Mouse (Mus musculus) large intestine, adult 2 months (tissue): ENCODE measurements around the gene Ttc7b. TPM values are rescaled to one million over a fixed set of nuclear protein-coding genes. Genes with fewer than 3 reads are reported as not detected.

Experiments used
- DNase-seq: peaks from one replicate; pipeline ENCODE4 v3.0.0-alpha.2; 2012; ENCODE audit warnings: low read depth, low spot score
- WGBS: fragments of 180-500 bp; shearing (Covaris S2); methylation state at CpG from one replicate; pipeline ENCODE4 v1.1.7; 2018; 5-methylcytosine and 5-hydroxymethylcytosine counted together
- polyA plus RNA-seq: library from polyadenylated mRNA; depleted of rRNA; stranded (reverse); fragments of >200 nt; gene quantifications from 2 replicates; pipeline ENCODE4 v1.2.3, GENCODE M21; 2012

Gene Ttc7b
- polyA plus RNA-seq, 1 experiment, result 9.9 TPM

DNA sequence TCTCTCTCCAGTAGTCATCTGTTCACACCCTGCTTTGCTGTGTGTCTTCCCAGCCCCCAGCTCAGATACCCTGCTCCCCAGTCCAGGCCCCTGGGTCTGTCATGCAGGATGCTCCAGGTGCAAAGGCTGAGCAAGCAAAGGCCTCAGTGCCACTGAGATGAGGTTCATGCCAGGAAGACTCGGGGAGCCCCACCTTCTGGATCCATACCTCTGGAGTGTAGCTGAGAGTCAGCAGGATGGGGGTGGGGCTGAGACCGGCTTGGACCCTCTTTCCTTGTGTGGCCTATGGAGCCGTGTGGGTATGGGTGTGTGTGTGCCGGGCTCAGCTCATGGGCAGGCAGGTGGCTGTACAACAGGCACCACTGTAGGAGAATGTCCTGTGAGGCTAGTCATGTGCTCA lies 222.7 kb downstream of the Ttc7b start:
- DNase-seq, result no peak
- WGBS, result 68% methylated on average over 4 of the region's 4 CpGs

DNA sequence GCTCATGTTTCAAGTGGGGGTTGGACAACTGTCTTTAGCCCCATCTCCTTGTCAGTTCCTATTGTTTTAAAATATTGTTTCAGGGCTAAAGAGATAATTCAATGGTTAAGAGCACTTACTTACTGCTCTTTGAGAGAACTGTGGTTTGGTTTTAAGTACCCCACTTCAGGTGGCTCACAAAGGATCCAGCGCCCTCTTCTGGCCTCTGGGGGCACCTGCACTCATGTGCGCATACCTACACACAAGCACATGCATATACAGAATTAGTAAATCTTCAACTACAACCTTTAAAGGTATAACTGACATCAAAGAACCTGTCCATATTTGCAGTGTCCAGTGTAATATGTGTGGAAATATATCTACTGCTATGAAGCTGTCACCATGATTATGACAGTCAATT lies 226.2 kb downstream of the Ttc7b start:
- no peak for DNase-seq
- WGBS, result 86% methylated on average over 2 of the region's 2 CpGs

DNA sequence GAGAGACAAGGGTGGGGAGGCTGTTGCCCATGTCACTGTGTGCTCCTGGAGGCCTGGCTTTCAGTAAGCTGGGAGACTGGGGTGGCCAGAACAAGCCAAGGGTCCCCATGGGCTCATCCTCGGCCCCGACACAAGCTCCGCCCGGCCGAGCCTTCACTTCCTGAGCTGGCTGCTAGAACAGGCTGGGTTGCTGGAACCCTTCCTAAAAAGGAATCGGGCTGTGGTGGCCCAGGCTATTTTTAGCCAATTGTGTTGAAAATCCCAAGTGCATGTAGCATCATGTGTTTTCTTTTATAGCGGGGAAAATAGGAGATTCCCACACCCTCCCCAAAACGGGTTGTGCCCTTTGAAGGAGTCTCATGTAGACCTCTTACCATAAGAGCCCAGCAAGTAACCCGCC lies 226.7 kb downstream of the Ttc7b start:
- DNase-seq, result no peak

DNA sequence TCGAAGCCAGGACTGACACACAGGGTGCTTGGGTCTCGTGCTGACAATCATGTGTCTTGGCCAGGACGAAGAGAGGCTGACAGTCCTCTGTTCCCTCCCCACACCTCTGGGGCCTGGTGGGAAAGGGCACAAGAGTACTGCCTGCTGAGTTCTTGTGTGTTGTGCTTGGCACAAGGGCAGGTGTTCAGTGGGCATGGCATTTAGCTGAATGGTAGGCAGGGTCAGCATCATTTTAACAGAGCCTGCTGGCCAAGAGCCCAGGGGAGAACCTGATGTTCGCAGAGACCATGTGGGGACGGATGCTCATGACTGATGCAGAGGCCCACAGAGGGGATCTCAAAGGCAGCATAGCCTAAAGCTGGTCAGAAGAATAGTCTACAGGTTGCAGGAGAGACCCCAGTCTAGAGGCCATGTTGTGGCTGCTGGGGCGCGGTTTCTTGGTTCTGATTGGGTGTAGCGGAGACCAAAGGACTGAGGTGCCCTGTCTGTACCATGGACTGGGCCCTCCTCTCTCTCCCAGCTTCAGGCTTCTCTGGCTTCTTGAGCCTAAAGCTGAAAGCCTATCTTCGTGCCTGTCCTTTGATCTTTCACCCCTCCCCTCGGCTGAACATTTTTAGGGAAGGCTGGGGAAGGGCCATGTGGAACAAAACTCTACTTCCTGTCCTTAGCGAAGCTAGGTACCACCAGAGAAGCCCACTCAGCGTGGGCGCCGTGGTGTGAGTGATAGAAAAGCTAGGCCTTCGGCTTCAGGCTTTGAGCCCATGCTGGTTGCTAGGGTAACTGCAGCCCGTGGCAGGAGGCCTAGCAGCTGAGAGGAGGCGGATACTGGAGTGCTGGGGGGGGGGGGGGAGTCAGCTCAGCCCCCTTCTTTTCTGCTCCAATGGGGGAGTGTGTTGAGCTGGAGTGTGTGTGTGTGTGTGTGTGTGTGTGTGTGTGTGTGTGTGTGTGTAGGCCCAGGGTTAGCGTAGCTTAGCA lies 229.6 kb downstream of the Ttc7b start:
- no peak for DNase-seq
- WGBS, result 62% methylated on average over 18 of the region's 18 CpGs

More for the DNA sequence above, 226.7 kb downstream of the Ttc7b start:
- 71% methylated on average over 9 of the region's 9 CpGs for WGBS

DNA sequence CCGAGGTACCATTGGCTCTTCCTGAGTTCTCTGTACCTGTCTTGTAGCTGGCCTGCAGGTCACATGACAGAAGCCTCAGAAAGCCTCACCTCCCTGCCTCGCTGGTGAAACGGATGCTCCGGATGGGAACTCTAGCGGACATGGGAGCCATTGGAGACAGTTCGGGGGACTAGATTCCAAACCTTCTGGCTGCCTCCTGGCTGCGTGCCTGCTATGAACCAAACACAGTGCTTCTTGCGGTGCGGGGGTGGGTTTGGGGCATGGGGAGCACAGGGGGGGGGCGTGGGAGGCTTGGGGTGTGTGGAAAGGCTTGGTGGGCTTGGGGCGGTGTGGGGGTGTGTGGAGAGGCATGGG lies 230.5 kb downstream of the Ttc7b start:
- WGBS, result 33% methylated on average over 11 of the region's 11 CpGs

DNA sequence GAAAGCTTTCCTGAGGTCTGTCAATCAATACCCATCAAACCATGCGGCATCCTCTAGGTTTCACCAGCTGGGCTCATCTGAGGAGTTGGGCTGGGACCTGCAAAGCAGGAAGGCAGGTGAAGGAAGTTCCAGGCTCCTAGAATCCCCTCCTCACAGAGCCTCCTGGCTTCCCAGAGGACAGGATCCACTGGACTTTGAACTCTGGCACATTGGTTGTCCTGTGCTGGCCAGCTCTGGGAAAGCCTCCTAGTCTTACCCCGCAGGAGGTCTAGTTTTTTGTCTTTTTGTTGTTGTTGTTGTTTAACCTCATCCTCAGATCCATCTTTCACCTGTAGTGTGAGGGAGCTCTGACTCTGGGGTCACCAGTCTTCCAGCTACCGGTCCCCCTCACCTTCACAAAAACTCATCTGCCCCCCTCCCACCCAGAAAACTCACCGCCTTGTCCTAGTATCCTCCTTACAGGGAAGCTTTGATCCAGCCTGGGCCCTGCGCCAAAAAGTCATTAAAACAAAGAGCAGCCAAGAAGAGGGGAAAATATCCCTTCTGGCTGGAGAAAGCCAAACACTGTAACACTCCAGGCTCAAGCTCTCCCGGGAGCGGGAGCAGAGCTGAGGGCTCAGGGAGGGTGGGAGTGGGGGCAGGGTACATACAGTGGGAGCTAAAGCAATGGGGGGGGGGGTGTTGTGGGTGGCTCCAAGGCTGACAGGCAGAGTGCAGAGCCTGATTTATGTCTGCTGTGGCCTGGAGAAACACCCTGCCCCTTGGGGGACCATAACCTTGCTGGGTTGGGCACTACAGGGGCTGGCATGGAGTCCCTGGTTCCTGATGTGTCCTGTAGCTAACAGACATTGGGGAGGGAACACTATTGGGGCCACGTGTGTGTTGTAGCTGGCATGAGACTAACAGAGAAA lies 231.1 kb downstream of the Ttc7b start:
- whole genome bisulfite sequencing, result 12% methylated on average over 8 of the region's 8 CpGs

More for the DNA sequence above, 230.5 kb downstream of the Ttc7b start:
- DNase-seq, result no peak

DNA sequence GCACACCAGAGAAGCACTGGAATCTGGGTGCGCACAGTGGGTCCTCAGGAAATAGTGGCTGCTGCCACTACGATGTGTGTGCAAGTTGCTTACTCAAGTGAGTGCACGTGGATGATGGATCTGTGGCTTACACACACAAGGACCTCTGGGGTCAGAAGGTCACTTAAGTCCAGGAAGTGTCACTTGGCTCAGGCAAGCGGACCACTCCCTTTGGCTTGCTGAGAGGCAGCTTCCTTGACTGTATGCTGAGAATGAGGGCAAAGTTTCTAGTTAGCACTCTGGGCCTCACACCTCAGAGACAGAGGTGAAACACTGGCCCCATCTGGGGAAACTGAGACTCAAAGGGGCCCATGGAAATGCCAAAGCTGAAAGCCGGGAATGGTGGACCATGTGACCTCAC lies 232.6 kb downstream of the Ttc7b start:
- 46% methylated on average over 5 of the region's 5 CpGs for WGBS
- no peak for DNase-seq

More for the DNA sequence above, 231.1 kb downstream of the Ttc7b start:
- DNase-seq, result no peak

DNA sequence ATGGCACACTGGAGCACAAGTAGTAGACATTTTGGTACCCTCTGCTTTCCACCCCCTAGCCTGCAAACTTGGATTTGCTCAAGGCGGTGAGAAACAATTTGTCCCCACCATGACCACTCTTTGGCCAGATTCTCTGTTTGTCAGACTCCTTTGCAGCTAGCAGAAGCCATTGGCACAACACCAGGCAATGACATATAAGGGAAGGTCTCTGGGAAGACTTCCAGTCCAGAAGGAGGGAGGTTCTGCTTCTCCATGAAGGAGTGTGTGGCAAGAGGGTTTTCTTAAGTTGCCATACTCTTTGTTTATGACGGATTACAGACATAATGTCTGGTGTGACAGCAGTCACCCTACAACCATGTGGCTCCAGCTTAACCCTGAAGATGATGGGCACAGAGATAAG lies 233.1 kb downstream of the Ttc7b start:
- WGBS, result 77% methylated on average over 2 of the region's 2 CpGs
- DNase-seq, result no peak

DNA sequence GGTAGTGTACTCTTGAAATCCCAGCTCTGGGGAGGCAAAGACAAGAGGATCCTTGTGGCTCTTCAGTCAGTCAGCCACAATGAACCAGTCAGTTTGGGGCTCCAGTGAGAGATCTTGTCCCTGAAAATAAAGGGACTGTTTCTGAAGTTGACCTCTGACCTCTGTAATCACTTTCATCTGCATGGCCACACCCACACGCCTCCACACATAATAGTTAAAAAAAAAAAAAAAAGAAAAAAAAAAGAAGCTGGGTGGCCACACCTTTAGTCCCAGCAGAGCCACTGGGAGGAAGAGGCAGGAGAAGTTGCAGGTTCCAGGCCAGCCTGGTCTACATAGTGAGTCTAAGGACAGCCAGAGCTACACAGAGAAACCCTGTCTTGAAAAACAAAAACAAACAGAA lies 237.3 kb downstream of the Ttc7b start:
- no peak for DNase-seq
- WGBS, result 33% methylated on average over 1 of the region's 1 CpGs

DNA sequence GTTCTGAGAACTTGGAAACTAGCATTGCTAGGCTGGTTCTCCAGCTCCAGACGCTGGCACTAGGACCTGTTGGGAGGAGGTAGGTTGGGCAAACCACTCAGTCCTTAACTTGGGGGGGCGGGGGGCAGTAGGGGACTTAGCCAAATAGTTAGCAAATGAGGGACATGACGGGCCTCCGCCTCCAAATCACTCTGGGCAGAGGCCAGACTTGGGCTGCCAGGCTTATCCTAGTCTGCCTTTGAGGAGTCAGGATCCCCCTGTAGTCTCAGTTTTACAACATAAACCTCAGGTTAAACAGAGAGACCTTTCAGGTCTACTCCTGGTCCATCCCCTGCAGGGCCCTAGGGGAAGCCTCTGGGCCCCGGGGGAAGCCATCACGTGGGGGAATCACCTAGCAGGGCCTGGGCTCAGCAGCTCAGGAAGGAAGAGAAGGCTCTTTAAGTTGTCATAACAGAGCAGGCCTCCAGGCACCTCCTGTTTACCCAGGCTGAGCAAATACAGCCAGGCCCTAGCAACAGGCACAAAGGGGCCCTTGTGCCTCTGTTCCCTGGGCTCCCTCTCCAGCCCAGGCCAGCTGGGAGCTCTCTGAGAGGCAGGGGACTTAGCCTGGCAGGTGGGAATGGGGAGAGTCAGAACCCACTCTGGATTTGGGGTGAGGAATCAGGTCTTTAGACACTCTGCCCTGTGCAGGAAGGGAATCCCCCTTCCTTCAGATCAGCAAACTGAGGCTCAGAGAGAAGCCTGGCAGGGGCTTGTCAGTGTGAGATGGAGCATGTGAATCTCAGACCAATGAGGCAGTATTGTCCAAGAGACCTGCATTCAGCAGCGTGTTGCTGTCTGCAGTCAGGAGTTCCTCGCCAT lies 238.4 kb downstream of the Ttc7b start:
- WGBS, result 21% methylated on average over 8 of the region's 8 CpGs
- no peak for DNase-seq

DNA sequence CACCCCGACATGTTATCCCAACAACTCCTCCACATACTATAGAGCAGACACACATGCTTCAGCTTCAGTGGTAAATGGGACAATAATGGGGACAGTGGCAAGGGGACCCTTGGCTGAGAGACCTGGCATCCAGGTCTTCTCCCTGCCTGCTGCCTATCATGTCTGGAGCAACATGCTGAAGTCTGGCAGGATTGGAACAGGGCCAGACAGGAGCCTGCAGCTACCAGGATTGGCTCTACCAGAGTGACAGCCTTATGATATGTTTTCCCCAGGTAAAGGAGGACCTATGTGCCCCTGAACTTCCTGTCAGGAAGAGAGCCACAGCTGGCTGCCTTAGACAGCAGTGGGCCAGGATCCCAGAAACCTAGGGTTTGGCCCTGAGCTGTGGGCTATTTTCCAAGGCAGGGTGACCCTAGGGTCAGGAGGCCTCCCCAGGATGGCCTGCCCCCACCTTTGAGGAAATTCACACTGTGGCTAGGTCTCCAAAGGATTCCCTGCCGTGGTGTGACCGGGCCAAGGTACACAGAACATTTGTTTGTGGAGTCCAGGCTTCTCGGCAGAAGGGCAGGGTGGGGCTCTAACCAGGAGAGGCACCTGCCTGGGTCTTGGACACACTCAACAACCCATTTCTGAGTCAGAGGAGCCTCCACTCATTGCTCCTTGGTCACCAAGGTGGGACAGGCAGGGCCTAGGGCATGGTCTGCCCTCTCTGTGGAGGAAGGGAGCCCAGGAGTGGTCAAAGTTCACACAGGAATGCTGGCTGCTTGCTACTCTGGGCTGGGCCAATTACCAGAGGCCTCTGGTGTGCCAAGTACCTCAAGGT lies 239.4 kb downstream of the Ttc7b start:
- 32% methylated on average over 4 of the region's 4 CpGs for WGBS
- peak; percentile 92 for DNase-seq

DNA sequence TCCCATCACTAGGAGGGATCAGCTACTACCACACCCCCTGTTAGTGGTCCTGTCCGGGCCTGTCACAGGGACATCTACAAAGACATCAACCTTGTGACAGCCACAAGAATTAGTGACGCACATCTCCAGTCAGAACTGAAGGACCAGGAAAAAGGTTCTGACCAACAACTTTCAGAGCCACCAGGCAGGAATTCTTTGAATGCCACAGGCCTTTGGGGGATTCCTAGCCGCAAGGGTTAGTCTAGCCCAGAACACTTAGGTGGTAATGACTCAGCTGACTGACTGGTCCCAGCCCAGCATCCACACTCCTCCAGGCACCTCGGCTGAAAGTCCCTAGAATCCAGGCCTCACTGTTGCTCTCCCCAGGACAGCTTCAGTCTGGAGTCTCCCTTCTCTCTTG lies 240.7 kb downstream of the Ttc7b start:
- 89% methylated on average over 4 of the region's 4 CpGs for WGBS

DNA sequence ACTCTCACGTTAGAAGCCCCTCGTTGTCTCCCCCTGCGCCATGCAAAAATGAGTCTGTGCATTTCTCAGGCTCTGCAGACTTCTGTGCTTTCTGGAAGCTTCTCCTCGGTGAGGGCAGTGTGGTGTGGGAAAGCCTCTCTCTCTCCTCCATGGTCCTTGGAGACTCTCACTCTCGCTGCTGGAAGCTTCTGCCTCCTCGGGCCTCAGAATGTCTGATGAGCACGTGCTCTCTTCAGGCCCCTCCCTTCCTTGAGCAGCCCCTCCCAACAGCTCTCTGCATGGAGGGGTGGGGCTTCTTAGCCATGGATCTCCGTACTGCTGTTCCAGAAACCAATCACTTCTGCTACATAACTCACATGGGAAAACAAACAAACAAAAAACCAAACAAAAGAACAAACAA lies 242.3 kb downstream of the Ttc7b start:
- DNase-seq, result no peak
- WGBS, result 32% methylated on average over 8 of the region's 8 CpGs

More for the DNA sequence above, 240.7 kb downstream of the Ttc7b start:
- no peak for DNase-seq

DNA sequence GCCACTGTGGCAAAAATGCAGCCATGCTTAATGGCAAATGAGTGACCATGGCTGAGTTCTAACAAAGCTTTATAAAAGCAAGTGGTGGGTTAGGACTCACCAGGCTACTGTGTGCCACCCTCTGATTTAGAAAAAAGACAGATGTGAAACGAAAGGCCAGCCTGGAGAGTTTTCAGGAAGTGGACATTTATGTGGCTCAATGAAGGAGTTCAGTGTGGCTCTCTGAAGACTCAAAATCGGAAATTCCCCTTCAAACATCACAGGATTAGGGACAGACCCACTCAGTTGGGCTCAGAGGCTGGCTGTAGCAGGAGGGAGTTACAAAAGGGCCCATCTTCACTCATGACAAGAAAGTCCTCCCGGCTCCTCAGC lies 243.1 kb downstream of the Ttc7b start:
- 67% methylated on average over 3 of the region's 3 CpGs for WGBS
- no peak for DNase-seq

DNA sequence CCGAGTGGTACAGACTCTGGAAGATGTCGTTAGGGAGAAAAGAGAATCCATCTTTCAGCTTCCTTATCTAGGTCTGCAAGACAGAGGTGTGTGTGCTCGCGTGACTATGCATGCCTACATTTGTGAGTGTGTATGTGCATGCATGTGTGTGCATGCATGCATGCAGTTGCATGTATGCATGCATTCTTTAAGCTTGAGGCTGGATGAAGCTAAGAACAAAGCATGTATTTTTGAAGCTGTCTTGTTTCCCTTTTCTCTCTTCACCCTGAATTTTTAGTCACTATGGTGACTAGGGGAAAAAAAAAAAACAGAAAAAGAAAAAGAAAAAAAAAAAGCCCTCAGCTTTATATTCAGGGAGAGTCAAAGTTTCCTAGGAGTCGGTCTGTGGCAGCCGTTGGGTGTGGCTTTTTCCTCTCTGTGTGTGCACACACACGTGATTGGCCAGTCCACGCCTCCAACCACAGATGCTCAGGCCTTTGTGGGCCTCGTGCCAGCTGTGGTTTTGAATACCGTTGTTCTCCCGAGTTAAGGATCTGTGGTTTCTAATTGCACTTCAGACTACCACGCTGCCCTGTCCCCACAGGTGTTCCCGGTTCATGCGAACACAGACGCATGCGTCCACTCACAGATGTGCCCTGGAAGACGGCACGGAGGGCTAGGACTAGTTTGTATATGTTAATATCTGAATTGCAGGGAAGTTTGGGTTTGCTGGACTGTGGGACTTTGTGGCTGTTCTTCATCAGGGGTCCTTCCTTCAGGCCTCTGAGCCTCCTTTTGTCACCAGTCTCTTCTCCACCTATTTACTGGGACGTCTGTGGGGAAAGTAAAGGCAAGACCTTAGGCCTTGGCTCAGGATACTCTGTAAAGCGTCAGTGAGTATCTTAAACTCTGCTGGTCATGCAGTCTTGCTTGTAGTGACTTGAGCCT lies 243.8 kb downstream of the Ttc7b start:
- WGBS, result 13% methylated on average over 20 of the region's 20 CpGs
- DNase-seq, result peak; percentile 98

DNA sequence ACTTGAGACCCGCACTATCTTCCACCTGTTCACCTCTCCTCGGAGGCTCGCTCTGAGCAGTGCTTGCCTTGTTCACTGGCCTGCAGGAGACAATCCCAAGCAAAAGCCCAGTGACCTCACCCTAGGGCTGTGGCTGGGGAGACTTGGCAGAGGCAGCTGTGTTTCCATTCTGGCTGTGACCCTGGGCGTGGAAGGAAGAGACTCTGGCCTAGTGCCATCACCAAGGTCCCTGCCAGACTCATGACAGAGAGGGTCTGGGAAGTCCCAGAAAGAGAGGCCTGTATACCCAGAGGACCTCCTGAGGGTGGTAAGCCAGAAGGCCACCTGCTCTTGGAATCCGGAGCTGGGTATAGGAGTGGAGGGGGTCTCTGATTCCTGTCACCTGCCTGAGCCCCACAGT lies 244.8 kb downstream of the Ttc7b start:
- WGBS, result 17% methylated on average over 5 of the region's 5 CpGs
- no peak for DNase-seq

DNA sequence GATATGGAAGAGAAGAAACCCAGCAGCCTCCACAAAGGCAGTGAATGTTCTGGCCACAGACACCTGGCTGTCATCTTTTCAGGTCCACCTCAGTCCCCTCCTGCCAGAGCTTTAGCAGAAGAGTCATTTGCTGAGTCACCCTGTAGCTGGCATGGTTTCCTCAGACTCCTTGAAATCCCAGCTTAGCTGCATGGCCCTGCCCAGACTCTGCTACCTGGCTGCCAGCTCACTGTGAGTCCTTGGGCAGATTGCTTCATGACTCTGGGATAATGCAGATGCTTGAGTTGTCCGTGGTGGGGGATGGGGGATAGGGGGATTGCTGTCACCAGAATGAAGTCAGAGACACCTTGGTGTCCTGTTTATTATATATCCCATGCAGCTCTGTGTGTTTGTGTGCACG lies 247.6 kb downstream of the Ttc7b start:
- WGBS, result 69% methylated on average over 2 of the region's 2 CpGs
- DNase-seq, result no peak
